Mouse (Mus musculus) liver, embryonic 14.5 days (tissue): ENCODE data around the gene Spx.

Source experiments
- CTCF ChIP-seq: IDR thresholded peaks from 2 replicates; pipeline ENCODE4 v1.5.1; 2016; ENCODE audit warnings: antibody characterized with exemption, low read depth, control low read depth
- EP300 ChIP-seq: IDR thresholded peaks from 2 replicates; pipeline ENCODE4 v1.6.1; 2016; ENCODE audit warnings: antibody characterized with exemption, low read depth

- TF ChIP-seq EP300: no peak
- no peak for TF ChIP-seq CTCF
Measured at GRCm38 (mm10) chr6:142384521-142384920, 28.7 kb upstream of the Spx start.
